Mouse (Mus musculus): ENCODE measurements around the gene Serpinb12.
A peak's percentile ranks its signal among the peaks of the same experiment; 100 is the strongest.
"Not testable (repeated sequence)": the region's sequence is repeated elsewhere in the genome, so short reads cannot be mapped to it uniquely, and the experiment has no call there.

Serpinb12 gene

DNA sequence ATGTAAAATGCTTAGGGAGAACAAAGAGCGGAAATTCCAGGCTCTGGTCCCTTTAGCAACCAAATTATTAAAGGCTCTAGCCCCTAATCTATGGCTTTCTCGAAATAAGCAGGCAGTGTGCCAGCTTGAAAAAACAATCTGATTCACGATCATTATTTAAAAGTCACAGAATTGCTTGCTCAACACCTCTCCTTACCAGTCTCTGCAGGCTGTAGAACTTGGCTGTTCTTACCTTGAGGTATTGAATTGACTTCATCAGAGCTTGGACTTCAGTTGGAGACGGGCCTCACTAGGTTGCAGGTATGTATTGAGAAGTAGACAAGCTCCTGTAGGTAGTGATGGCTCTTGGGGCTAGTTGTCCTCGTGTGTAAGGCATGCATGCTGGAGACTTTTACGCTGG is at the start of gene Serpinb12:
Serpinb12 (plus strand) TSS at position 185 of the 400 bp plus-strand sequence.
- DNase-seq: no peak

- not testable (repeated sequence) for DNase-seq
These were observed 39.1 kb upstream of the Serpinb12 start for GRCm38 (mm10) chr1:106895142-106895541.

- peak in 1 of 2 experiments; percentile 11 for DNase-seq
These were observed 32.8 kb upstream of the Serpinb12 start for GRCm38 (mm10) chr1:106901406-106901805.

- DNase-seq: no peak
These were observed 2.3 kb upstream of the Serpinb12 start for GRCm38 (mm10) chr1:106931954-106932353.

GRCm38 (mm10) chr1:106933658-106934057 is 591 bp upstream of the Serpinb12 start:
- DNase-seq: no peak

DNA sequence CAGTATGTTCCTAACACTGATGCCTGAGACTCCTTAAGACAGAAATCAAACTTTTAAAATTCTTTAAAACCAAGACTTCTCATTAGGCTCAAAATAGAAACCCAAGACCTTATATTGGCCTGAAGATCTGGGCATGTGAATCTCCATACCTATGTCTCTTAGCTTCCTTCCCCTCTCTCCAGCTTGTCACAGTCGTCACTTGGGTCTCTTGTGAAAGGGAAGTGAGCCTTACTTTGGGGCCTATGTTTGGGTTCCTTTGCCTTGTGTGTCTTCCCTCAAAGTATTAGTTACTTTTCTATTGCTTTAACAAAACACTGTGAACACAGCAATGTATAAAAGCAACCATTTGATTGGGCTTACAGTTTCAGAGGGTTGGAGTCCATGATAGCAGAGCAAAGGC is 13.0 kb downstream of the Serpinb12 start:
- DNase-seq: no peak

GRCm38 (mm10) chr1:106959981-106960380 is 25.7 kb downstream of the Serpinb12 start:
- no peak for DNase-seq

DNA sequence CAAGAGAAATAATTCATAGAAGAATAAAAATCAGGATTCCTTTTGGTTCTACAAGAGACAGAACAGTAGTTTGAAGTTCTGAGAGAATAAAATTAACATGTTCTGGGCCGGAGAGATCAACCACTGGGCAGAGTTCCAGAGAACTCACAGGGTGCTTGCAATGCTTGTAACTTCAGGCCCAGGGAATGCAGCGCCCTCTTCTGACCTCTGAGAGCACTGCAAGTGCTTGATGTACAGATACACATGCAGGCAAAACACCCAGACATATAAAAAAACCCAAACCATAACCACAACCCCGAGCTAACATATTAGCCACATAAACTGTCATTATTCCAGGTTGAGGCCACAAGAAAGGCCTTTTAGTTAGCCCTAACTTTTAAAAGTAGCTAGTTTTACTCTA is 26.8 kb downstream of the Serpinb12 start:
- peak; percentile 23 to 34 for DNase-seq

DNA sequence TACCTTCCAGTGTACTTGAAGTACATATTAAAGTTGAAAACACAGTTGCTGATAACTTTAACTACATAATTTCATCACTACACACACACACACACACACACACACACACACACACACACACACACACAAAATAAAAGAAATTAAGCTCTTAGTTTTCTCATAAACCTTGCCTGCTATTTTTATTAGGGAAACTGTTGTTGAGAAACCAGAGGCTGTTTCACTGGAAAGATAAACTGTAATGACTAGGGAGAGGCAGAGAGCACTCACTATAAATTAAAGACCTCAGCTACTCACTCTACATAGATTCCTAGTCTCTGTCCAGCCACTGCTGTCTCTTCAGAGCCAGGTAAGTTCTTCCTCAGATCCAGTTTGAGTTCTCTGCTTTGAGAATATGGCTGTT is 46.4 kb downstream of the Serpinb12 start, which contains the start of gene Serpinb13:
Serpinb13 (plus strand) TSS at position 301 of the 400 bp plus-strand sequence.
- DNase-seq: no peak

- no peak for DNase-seq
These were observed 48.8 kb downstream of the Serpinb12 start for GRCm38 (mm10) chr1:106983092-106983491.

- DNase-seq: no peak
These were observed 49.6 kb downstream of the Serpinb12 start for GRCm38 (mm10) chr1:106983865-106984264.

GRCm38 (mm10) chr1:107000424-107000823 is 66.2 kb downstream of the Serpinb12 start:
- DNase-seq: no peak

DNA sequence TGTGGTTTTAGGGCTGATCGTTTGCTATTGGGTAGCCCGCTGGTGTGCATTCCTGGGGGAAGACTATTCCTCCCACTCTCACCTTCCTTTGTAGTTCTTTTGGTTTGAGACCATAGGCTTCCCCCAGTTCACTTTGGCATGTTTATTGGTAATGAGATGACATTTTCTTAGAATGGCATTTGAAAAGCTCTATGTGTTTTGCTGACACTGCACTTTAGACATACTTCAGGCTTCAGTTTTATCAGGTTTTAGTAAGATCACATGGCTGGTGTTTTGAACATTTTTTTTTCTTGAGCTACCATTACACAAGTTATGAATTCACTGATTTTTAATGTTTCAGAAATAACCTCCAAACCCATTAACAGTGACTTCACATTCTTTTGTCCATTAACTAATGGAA is 67.5 kb downstream of the Serpinb12 start:
- DNase-seq: no peak

DNA sequence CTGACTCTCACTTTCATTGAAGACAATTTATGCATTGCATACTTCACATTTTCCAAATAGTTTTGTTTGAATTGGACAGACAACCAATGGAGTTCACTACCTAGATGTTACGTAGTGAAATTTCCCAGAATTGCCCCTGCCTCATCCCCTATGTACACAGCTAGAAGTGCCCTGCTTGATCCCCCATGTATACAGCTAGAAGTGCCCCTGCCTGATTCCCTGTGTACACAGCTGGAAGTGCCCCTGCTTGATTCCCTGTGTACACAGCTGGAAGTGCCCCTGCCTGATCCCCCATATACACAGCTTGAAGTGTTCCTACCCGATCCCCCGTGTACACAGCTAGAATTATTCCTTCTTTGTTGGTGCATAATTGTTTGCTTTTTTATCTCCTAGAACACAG is 72.1 kb downstream of the Serpinb12 start:
- no peak for DNase-seq

All from kidney, postnatal 25 days (tissue).